Mouse (Mus musculus): ENCODE data around the gene Aspa. TPM values are rescaled to one million over a fixed set of nuclear protein-coding genes. Genes with fewer than 3 reads are reported as not detected.

Gene Aspa
- polyA plus RNA-seq, 1 experiment from 2014 or later: 2.4 TPM

DNA sequence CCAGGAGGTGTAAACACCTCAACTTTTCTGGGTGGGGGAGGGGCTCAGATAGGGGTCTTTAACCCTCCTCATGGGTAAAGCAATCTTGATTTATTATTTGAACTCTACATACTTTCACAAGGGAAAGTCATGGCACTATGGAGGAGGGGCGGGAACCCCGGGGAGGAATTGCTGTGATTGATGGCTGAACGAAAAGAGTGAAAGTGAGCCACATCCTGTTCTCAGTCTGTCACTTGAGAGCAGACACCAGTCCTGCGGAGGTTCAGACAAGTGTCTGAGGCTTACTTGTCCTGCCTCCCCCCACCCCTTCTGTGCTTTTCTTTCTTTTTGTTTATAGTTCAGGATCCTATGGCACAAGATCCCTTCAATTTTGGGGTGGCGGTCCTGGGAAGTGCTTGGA is 48.7 kb downstream of the Aspa start:
- no peaks in the 10 kb centered on the region for H3K9me3 ChIP-seq (ENCODE audit: control insufficient read depth, low read length)
- H3K9ac ChIP-seq (ENCODE audit: low read depth, low read length): no peak overlapping the region
- H3K36me3 ChIP-seq (ENCODE audit: control insufficient read depth, insufficient read depth, low read length): no peaks in the 10 kb centered on the region
- no peaks in the 10 kb centered on the region; the same call in 1 of the 2 replicates for H3K4me1 ChIP-seq (ENCODE audit: control insufficient read depth, insufficient read depth, low read length)
- no peak overlapping the region for H3K27ac ChIP-seq (replicated peaks; ENCODE audit: low read depth, low read length)
- DNase-seq (ENCODE audit: low spot score) (no peak), ATAC-seq (ENCODE audit: low read depth) (no peak)
- H3K4me2 ChIP-seq (ENCODE audit: low read depth, low read length): no peak overlapping the region
- H3K27me3 ChIP-seq (replicated peaks; ENCODE audit: control insufficient read depth, insufficient read depth, low read length): no peaks in the 10 kb centered on the region
- 44% methylated on average over 5 of the region's 5 CpGs for WGBS
- H3K4me3 ChIP-seq (ENCODE audit: low read depth, low read length): no peak overlapping the region

DNA sequence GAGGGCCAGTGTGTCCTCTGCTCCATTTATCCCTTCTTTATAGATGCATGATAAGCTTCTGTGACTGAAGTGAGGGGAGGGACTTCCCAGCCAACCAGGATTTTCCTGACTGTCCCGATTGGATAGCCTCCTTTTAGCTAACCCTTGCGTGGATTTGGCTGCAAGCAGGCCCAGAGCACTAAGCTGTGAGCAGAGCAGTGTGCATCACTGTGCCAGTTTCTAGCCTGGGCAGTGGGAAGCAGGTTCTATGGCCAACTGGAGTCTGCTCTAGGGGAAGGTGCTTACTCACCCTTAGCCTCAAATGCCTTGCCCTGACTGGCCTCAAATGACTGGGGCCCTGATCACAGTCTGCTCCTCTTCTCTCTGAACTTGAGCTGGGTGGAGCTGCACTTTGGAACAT is 54.6 kb downstream of the Aspa start:
- no peaks in the 10 kb centered on the region for H3K4me1 ChIP-seq (ENCODE audit: control insufficient read depth, insufficient read depth, low read length)
- H3K4me3 ChIP-seq (ENCODE audit: low read depth, low read length): no peak overlapping the region
- ATAC-seq (ENCODE audit: low read depth) (no peak), DNase-seq (ENCODE audit: low spot score) (no peak)
- no peaks in the 10 kb centered on the region for H3K27me3 ChIP-seq (replicated peaks; ENCODE audit: control insufficient read depth, insufficient read depth, low read length)
- WGBS: 49% methylated on average over 2 of the region's 2 CpGs
- H3K27ac ChIP-seq (replicated peaks; ENCODE audit: low read depth, low read length): no peak overlapping the region
- no peak overlapping the region for H3K4me2 ChIP-seq (ENCODE audit: low read depth, low read length)
- H3K9me3 ChIP-seq (ENCODE audit: control insufficient read depth, low read length): no peaks in the 10 kb centered on the region
- no peaks in the 10 kb centered on the region for H3K36me3 ChIP-seq (ENCODE audit: control insufficient read depth, insufficient read depth, low read length)
- H3K9ac ChIP-seq (ENCODE audit: low read depth, low read length): no peak overlapping the region

DNA sequence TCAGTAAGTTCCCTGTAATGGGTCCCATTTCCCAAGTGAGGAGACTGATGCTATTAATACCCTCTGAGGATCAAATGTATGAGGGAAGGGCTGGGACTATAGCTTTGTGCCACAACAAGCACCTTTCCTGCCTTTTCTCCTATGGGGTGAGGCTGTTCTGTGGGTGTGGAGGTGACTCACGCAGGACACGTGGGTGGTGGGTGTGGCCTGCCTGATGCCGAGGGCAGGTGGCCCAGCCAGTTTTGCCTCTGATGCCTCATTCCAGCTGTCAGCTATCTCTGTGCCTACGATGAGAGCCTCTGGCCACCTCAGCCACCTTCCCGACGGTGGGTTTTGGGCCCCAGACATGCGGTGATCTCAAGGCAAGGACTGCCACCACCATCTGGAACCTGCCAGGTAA is 62.1 kb downstream of the Aspa start, which contains the start of gene Trpv3:
TSS of gene Trpv3 (plus strand) at position 122 of the 400 bp plus-strand sequence.
- DNase-seq (ENCODE audit: low spot score) (peak; percentile 45), ATAC-seq (ENCODE audit: low read depth) (no peak)
- H3K4me1 ChIP-seq (ENCODE audit: control insufficient read depth, insufficient read depth, low read length): no peaks in the 10 kb centered on the region
- H3K9ac ChIP-seq (ENCODE audit: low read depth, low read length): no peak within 1 kb of the TSS
- no peak within 1 kb of the TSS for H3K27ac ChIP-seq (replicated peaks; ENCODE audit: low read depth, low read length)
- no peak within 1 kb of the TSS for H3K4me3 ChIP-seq (ENCODE audit: low read depth, low read length)
- no peaks in the 10 kb centered on the region for H3K27me3 ChIP-seq (replicated peaks; ENCODE audit: control insufficient read depth, insufficient read depth, low read length)
- no peaks in the 10 kb centered on the region for H3K36me3 ChIP-seq (ENCODE audit: control insufficient read depth, insufficient read depth, low read length)
- H3K9me3 ChIP-seq (ENCODE audit: control insufficient read depth, low read length): no peaks in the 10 kb centered on the region
- no peak within 1 kb of the TSS for H3K4me2 ChIP-seq (ENCODE audit: low read depth, low read length)
- WGBS: 77% methylated on average over 7 of the region's 7 CpGs

DNA sequence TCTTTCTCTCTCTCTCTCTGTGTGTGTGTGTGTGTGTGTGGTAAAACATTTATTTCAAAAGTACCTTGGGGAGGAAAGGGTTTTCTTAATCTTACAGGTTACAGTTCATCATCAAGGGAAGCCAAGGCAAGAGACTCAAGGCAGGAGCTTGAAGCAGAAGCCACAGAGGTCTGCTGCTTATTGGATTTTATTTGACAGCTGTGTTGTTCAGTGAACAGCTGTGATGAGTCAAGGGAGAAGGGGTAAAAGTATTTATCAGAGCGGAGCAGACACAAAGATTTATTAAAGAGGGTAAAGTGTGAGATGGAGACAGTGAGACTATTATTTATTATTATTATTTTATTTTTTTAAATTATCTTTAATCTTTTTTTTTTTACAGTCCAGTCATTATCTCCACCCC is 68.0 kb downstream of the Aspa start:
- Histone ChIP-seq H3K27ac (replicated peaks; ENCODE audit: low read depth, low read length) (no peak overlapping the region), H3K4me2 (ENCODE audit: low read depth, low read length) (no peak overlapping the region), H3K36me3 (ENCODE audit: control insufficient read depth, insufficient read depth, low read length) (no peaks in the 10 kb centered on the region), H3K9me3 (ENCODE audit: control insufficient read depth, low read length) (no peaks in the 10 kb centered on the region), H3K27me3 (replicated peaks; ENCODE audit: control insufficient read depth, insufficient read depth, low read length) (no peaks in the 10 kb centered on the region), H3K4me1 (ENCODE audit: control insufficient read depth, insufficient read depth, low read length) (no peaks in the 10 kb centered on the region), H3K9ac (ENCODE audit: low read depth, low read length) (no peak overlapping the region), H3K4me3 (ENCODE audit: low read depth, low read length) (no peak overlapping the region)
- 70% methylated on average over 1 of the region's 1 CpGs for WGBS
- no peak for DNase-seq (ENCODE audit: low spot score)
- no peak for ATAC-seq (ENCODE audit: low read depth)

DNA sequence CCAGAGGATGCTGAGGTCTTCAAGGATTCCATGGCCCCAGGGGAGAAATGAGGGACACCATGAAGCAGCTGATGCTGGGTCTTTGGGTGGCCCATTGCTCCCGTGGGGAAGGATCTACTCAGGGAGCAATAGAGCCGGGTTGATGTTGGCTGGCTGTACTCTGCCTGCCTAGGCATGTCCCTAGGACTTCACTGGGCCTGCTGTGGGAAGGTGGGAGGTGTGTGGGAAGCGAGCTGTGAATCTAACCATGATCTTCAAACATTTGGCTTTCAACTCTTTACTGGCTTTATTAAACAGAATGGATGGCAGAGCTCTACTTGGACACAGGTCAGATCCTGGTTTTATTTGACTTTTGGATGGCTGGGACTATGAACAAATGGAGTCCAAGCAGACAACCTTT is 68.9 kb downstream of the Aspa start:
- H3K4me1 ChIP-seq (ENCODE audit: control insufficient read depth, insufficient read depth, low read length): no peaks in the 10 kb centered on the region
- no peaks in the 10 kb centered on the region for H3K9me3 ChIP-seq (ENCODE audit: control insufficient read depth, low read length)
- DNase-seq (ENCODE audit: low spot score) (no peak), ATAC-seq (ENCODE audit: low read depth) (no peak)
- no peak overlapping the region for H3K27ac ChIP-seq (replicated peaks; ENCODE audit: low read depth, low read length)
- 71% methylated on average over 3 of the region's 3 CpGs for WGBS
- H3K4me3 ChIP-seq (ENCODE audit: low read depth, low read length): no peak overlapping the region
- no peak overlapping the region for H3K4me2 ChIP-seq (ENCODE audit: low read depth, low read length)
- H3K27me3 ChIP-seq (replicated peaks; ENCODE audit: control insufficient read depth, insufficient read depth, low read length): no peaks in the 10 kb centered on the region
- no peak overlapping the region for H3K9ac ChIP-seq (ENCODE audit: low read depth, low read length)
- no peaks in the 10 kb centered on the region for H3K36me3 ChIP-seq (ENCODE audit: control insufficient read depth, insufficient read depth, low read length)

DNA sequence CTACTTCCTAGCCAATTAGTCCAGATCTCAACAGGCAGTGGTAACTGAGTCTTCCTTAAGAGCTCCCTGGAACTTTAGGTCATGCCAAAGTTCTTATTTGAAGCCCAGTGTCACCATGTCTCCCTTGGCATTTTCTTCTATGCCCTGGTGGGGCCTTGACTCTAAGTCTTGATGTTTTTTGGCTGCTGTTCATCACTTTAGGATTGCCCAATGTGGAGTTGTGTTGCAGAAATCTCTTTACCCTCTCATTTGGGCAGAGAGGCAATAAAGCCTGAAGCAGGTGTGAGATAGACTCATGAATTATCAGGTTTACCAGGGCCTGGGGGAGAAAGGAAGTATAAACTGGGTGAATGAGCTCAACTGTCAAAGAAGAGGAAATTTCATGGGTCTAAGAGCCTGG is 70.7 kb downstream of the Aspa start:
- Histone ChIP-seq H3K27me3 (replicated peaks; ENCODE audit: control insufficient read depth, insufficient read depth, low read length) (no peaks in the 10 kb centered on the region), H3K36me3 (ENCODE audit: control insufficient read depth, insufficient read depth, low read length) (no peaks in the 10 kb centered on the region), H3K4me3 (ENCODE audit: low read depth, low read length) (no peak overlapping the region), H3K9ac (ENCODE audit: low read depth, low read length) (no peak overlapping the region), H3K4me1 (ENCODE audit: control insufficient read depth, insufficient read depth, low read length) (no peaks in the 10 kb centered on the region), H3K27ac (replicated peaks; ENCODE audit: low read depth, low read length) (no peak overlapping the region), H3K9me3 (ENCODE audit: control insufficient read depth, low read length) (no peaks in the 10 kb centered on the region), H3K4me2 (ENCODE audit: low read depth, low read length) (no peak overlapping the region)
- ATAC-seq (ENCODE audit: low read depth) (no peak), DNase-seq (ENCODE audit: low spot score) (no peak)

DNA sequence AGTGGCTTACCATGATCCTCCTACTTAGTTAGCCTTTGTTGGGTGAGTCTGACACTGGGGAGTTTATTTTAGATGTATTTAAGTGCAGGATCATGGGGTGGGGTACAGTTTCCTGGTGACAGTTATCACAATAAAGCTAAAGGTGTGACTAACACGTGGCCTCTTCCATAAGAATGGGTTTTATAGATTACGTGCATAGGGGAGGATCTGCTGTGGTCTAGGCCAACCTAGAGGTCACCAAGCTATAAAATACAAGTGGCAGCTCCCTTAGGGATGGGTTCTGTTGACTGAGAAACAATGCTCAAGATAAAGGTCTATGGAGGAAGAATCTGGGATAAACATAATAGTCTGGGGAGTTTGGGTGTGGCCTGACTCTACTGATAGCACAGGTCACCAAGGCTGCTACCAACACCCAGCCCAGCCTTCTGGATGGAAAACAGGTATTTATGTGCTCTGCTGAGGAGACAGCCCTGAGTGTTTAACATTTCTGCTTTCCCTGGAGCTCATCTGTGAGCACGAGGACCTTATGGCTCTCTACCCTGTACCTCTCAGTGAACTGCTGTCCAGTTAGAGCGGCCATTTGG is 71.9 kb downstream of the Aspa start:
- ATAC-seq (ENCODE audit: low read depth): no peak
- no peak overlapping the region for H3K27ac ChIP-seq (replicated peaks; ENCODE audit: low read depth, low read length)
- WGBS: 72% methylated on average over 4 of the region's 4 CpGs

More for the DNA sequence above, 71.9 kb downstream of the Aspa start:
- no peaks in the 10 kb centered on the region for H3K9me3 ChIP-seq (ENCODE audit: control insufficient read depth, low read length)
- no peak overlapping the region for H3K4me3 ChIP-seq (ENCODE audit: low read depth, low read length)
- H3K9ac ChIP-seq (ENCODE audit: low read depth, low read length): no peak overlapping the region
- no peaks in the 10 kb centered on the region for H3K36me3 ChIP-seq (ENCODE audit: control insufficient read depth, insufficient read depth, low read length)
- H3K4me1 ChIP-seq (ENCODE audit: control insufficient read depth, insufficient read depth, low read length): no peaks in the 10 kb centered on the region
- no peaks in the 10 kb centered on the region for H3K27me3 ChIP-seq (replicated peaks; ENCODE audit: control insufficient read depth, insufficient read depth, low read length)
- DNase-seq (ENCODE audit: low spot score): no peak
- no peak overlapping the region for H3K4me2 ChIP-seq (ENCODE audit: low read depth, low read length)

Other genes with a start within 250 kb of the Aspa start
- gene Itgae, start 239.0 kb downstream of the Aspa start, polyA plus RNA-seq (2014; fragmentation: Nextera tagmentation; extraction: Ambion mirVana): 0.20 and 0.21 TPM in 2 replicates
- gene Haspin, start 191.3 kb downstream of the Aspa start, polyA plus RNA-seq (2014; fragmentation: Nextera tagmentation; extraction: Ambion mirVana): 12.1 and 13.4 TPM in 2 replicates
- gene P2rx5, start 169.2 kb downstream of the Aspa start, polyA plus RNA-seq (2014; fragmentation: Nextera tagmentation; extraction: Ambion mirVana): 1.8 and 2.6 TPM in 2 replicates
- 107 and 111 TPM in 2 replicates for gene Emc6, start 152.6 kb downstream of the Aspa start, polyA plus RNA-seq (2014; fragmentation: Nextera tagmentation; extraction: Ambion mirVana)
- 188 and 213 TPM in 2 replicates for gene Tax1bp3, start 152.5 kb downstream of the Aspa start, polyA plus RNA-seq (2014; fragmentation: Nextera tagmentation; extraction: Ambion mirVana)
- gene Ctns, start 130.6 kb downstream of the Aspa start, polyA plus RNA-seq (2014; fragmentation: Nextera tagmentation; extraction: Ambion mirVana): 18.8 and 22.0 TPM in 2 replicates
- gene Shpk, start 130.1 kb downstream of the Aspa start, polyA plus RNA-seq (2014; fragmentation: Nextera tagmentation; extraction: Ambion mirVana): 1.6 and 2.8 TPM in 2 replicates
- 0.47 and 0.54 TPM in 2 replicates for gene Trpv1, start 95.3 kb downstream of the Aspa start, polyA plus RNA-seq (2014; fragmentation: Nextera tagmentation; extraction: Ambion mirVana)
- 0.26 and 0.28 TPM in 2 replicates for gene Trpv3, start 62.2 kb downstream of the Aspa start, polyA plus RNA-seq (2014; fragmentation: Nextera tagmentation; extraction: Ambion mirVana)
- gene Gm49340, start 145 bp upstream of the Aspa start, polyA plus RNA-seq (2014; fragmentation: Nextera tagmentation; extraction: Ambion mirVana): not detected in 2 replicates
- gene Spata22, start 145 bp upstream of the Aspa start, polyA plus RNA-seq (2014; fragmentation: Nextera tagmentation; extraction: Ambion mirVana): not detected in 2 replicates
- gene Olfr20, start 21.2 kb upstream of the Aspa start, polyA plus RNA-seq (2014; fragmentation: Nextera tagmentation; extraction: Ambion mirVana): not detected in 2 replicates
- 0.17 TPM in 1 of 2 replicates, not detected in the other for gene Olfr376, start 41.6 kb upstream of the Aspa start, polyA plus RNA-seq (2014; fragmentation: Nextera tagmentation; extraction: Ambion mirVana)
- gene Olfr1, start 70.0 kb upstream of the Aspa start, polyA plus RNA-seq (2014; fragmentation: Nextera tagmentation; extraction: Ambion mirVana): not detected in 2 replicates
- gene Olfr378, start 98.9 kb upstream of the Aspa start, polyA plus RNA-seq (2014; fragmentation: Nextera tagmentation; extraction: Ambion mirVana): 0.40 TPM in 1 of 2 replicates, not detected in the other
- gene Olfr380, start 127.9 kb upstream of the Aspa start, polyA plus RNA-seq (2014; fragmentation: Nextera tagmentation; extraction: Ambion mirVana): not detected in 2 replicates
- gene Olfr381, start 162.0 kb upstream of the Aspa start, polyA plus RNA-seq (2014; fragmentation: Nextera tagmentation; extraction: Ambion mirVana): not detected in 2 replicates
- gene Olfr382, start 187.6 kb upstream of the Aspa start, polyA plus RNA-seq (2014; fragmentation: Nextera tagmentation; extraction: Ambion mirVana): not detected in 2 replicates

All from embryonic facial prominence, embryonic 14.5 days (tissue).